Mouse (Mus musculus): ENCODE results near the gene Fam173b.

- no peak for TF ChIP-seq POLR2A (IDR thresholded peaks at IDR 0.05; ENCODE audit: low read depth, low read length)
- no peak for TF ChIP-seq CTCF (IDR thresholded peaks at IDR 0.05; ENCODE audit: borderline replicate concordance, insufficient read depth, low read length)
Measured at GRCm38 (mm10) chr15:31649691-31650090, 48.0 kb downstream of the Fam173b start.
